ENCODE assay signal across 9 mouse cellular contexts in genomic region chr2:4301692-4302091, GRCm38 (mm10).
DNase-seq lines count a peak whose midpoint lies in the region; ATAC-seq lines count a peak whose summit lies in the region.
"Had no signal": no experiment of that assay in that cellular context is flagged by ENCODE, and none has a peak within 500 bp of the region (broad histone marks: within the 10 kb centered on the region; RNA-seq: fewer than 3 reads in every experiment).

No protein-coding gene starts in this region.

- peak overlapping the region; percentile 88 for H3K27ac ChIP-seq in kidney, embryonic 15.5 days
- peak overlapping the region; percentile 97 for H3K27ac ChIP-seq in embryonic facial prominence, embryonic 12.5 days
- H3K27ac ChIP-seq in hindbrain, embryonic 16.5 days (ENCODE audit: low read depth, low read length): no peak overlapping the region
- H3K27ac ChIP-seq in neural tube, embryonic 11.5 days (ENCODE audit: low read depth, low read length): no peak overlapping the region; the same call in 1 of the 2 replicates

- ATAC-seq in kidney, embryonic 15.5 days (replicated peaks; ENCODE audit: low FRiP score): no peak
- no peak for ATAC-seq in embryonic facial prominence, embryonic 12.5 days (ENCODE audit: insufficient number of reproducible peaks, insufficient read depth, low FRiP score, low TSS enrichment)
- no peak for ATAC-seq in hindbrain, embryonic 16.5 days
- no peak for ATAC-seq in neural tube, embryonic 11.5 days (ENCODE audit: insufficient read depth, low FRiP score, low TSS enrichment)

- H3K4me1 ChIP-seq in kidney, embryonic 15.5 days: peaks cover 47% of the 10 kb centered on the region
- peaks cover 39% of the 10 kb centered on the region for H3K4me1 ChIP-seq in embryonic facial prominence, embryonic 12.5 days
- H3K4me1 ChIP-seq in hindbrain, embryonic 16.5 days (ENCODE audit: control insufficient read depth, insufficient read depth, low read depth, low read length): peaks cover 24% of the 10 kb centered on the region
- peaks cover 29% of the 10 kb centered on the region for H3K4me1 ChIP-seq in neural tube, embryonic 11.5 days (ENCODE audit: control insufficient read depth, insufficient read depth, low read length)

- no peak for DNase-seq in kidney, adult 8-10 months
- no peak for DNase-seq in neural tube, embryonic 11.5 days (ENCODE audit: low spot score)
- no peak for DNase-seq in urinary bladder, postnatal 36 days (ENCODE audit: low spot score in 2 of 2)
- DNase-seq in cerebellum, adult 11 months: no peak
- no peak for DNase-seq in gastrocnemius, postnatal 25 days
- DNase-seq: right cerebral cortex, adult 18-20 months had no signal

- peak overlapping the region; percentile 46 for H3K4me3 ChIP-seq in kidney, embryonic 15.5 days (replicated peaks)
- H3K4me3 ChIP-seq in embryonic facial prominence, embryonic 12.5 days: peak overlapping the region; percentile 51
- H3K4me3 ChIP-seq in hindbrain, embryonic 16.5 days (ENCODE audit: low read length): peak overlapping the region; percentile 30; the same call in 1 of the 2 replicates
- peak overlapping the region; percentile 31 for H3K4me3 ChIP-seq in neural tube, embryonic 11.5 days (ENCODE audit: low read depth, low read length)

- no peaks in the 10 kb centered on the region for H3K9me3 ChIP-seq in kidney, embryonic 15.5 days (replicated peaks)
- no peaks in the 10 kb centered on the region for H3K9me3 ChIP-seq in embryonic facial prominence, embryonic 12.5 days
- H3K9me3 ChIP-seq in hindbrain, embryonic 16.5 days (ENCODE audit: control insufficient read depth, low read length): no peaks in the 10 kb centered on the region
- no peaks in the 10 kb centered on the region for H3K9me3 ChIP-seq in neural tube, embryonic 11.5 days (ENCODE audit: control insufficient read depth, low read length)

- peak overlapping the region; percentile 73 for H3K4me2 ChIP-seq in kidney, embryonic 15.5 days
- H3K4me2 ChIP-seq in embryonic facial prominence, embryonic 12.5 days (replicated peaks): peak overlapping the region; percentile 55
- peak overlapping the region; percentile 56 for H3K4me2 ChIP-seq in hindbrain, embryonic 16.5 days (ENCODE audit: low read length)
- peak overlapping the region; percentile 38 for H3K4me2 ChIP-seq in neural tube, embryonic 11.5 days (ENCODE audit: low read depth)

- H3K27me3 ChIP-seq in kidney, embryonic 15.5 days: no peaks in the 10 kb centered on the region
- H3K27me3 ChIP-seq in embryonic facial prominence, embryonic 12.5 days: no peaks in the 10 kb centered on the region
- no peaks in the 10 kb centered on the region for H3K27me3 ChIP-seq in hindbrain, embryonic 16.5 days (replicated peaks; ENCODE audit: control insufficient read depth, insufficient read depth, low read length)
- H3K27me3 ChIP-seq in neural tube, embryonic 11.5 days (ENCODE audit: control insufficient read depth, insufficient read depth, low read length): no peaks in the 10 kb centered on the region

- H3K36me3 ChIP-seq in kidney, embryonic 15.5 days: no peaks in the 10 kb centered on the region
- H3K36me3 ChIP-seq in embryonic facial prominence, embryonic 12.5 days: no peaks in the 10 kb centered on the region
- no peaks in the 10 kb centered on the region for H3K36me3 ChIP-seq in hindbrain, embryonic 16.5 days (ENCODE audit: control insufficient read depth, insufficient read depth, low read length)
- no peaks in the 10 kb centered on the region for H3K36me3 ChIP-seq in neural tube, embryonic 11.5 days (ENCODE audit: control insufficient read depth, insufficient read depth, low read length)

- WGBS in kidney, embryonic 15.5 days: 25% methylated on average over 7 of the region's 7 CpGs
- 23% methylated on average over 7 of the region's 7 CpGs for WGBS in embryonic facial prominence, embryonic 12.5 days
- WGBS in hindbrain, embryonic 16.5 days: 42% methylated on average over 7 of the region's 7 CpGs
- WGBS in neural tube, embryonic 11.5 days: 45% methylated on average over 7 of the region's 7 CpGs

- no peak overlapping the region for H3K9ac ChIP-seq in kidney, embryonic 15.5 days
- H3K9ac ChIP-seq in embryonic facial prominence, embryonic 12.5 days: peak overlapping the region; percentile 58
- peak overlapping the region; percentile 39; the same call in 1 of the 2 replicates for H3K9ac ChIP-seq in hindbrain, embryonic 16.5 days (ENCODE audit: low read depth, low read length)
- no peak overlapping the region for H3K9ac ChIP-seq in neural tube, embryonic 11.5 days (ENCODE audit: low read length)

Comparison
In these comparisons a context has a peak if more than half of its experiments do, and no peak if none do; other contexts are left out.
1. H3K27ac ChIP-seq: peak in kidney, embryonic 15.5 days (single experiment) and embryonic facial prominence, embryonic 12.5 days (single experiment); none in hindbrain, embryonic 16.5 days (single experiment) and neural tube, embryonic 11.5 days (single experiment).
2. H3K9ac ChIP-seq: peak in embryonic facial prominence, embryonic 12.5 days (single experiment) and hindbrain, embryonic 16.5 days (single experiment); none in kidney, embryonic 15.5 days (single experiment) and neural tube, embryonic 11.5 days (single experiment).
3. Peak in every context shown above with its lines, with median percentiles within 50 percentile points of each other: H3K4me2 ChIP-seq and H3K4me3 ChIP-seq.